Mouse (Mus musculus) stomach, embryonic 16.5 days (tissue): ENCODE results near the gene 1600002K03Rik. TPM values are rescaled to one million over a fixed set of nuclear protein-coding genes. Genes with fewer than 3 reads are reported as not detected.

Experiments used
- ATAC-seq: fragments of 200-750 bp; cut with Nextera tagmentation; 2 replicates; pipeline ENCODE4 v1.8.0; 2017; ENCODE audit warnings: moderate number of reproducible peaks, moderate TSS enrichment; ENCODE audit not compliant: insufficient read depth, low FRiP score
- H3K27ac ChIP-seq: fragments of 300-500 bp; sonication (generic); 2 replicates; pipeline ENCODE4 v1.5.1; 2014; ENCODE audit warnings: low read length
- H3K27me3 ChIP-seq: fragments of 300-500 bp; sonication (generic); 2 replicates; pipeline ENCODE4 v1.6.1; 2014; ENCODE audit warnings: low read length, control low read depth, mixed read lengths; ENCODE audit not compliant: control insufficient read depth, insufficient read depth
- H3K36me3 ChIP-seq: fragments of 300-500 bp; sonication (generic); 2 replicates; pipeline ENCODE4 v1.6.1; 2014; ENCODE audit warnings: low read length; ENCODE audit not compliant: control insufficient read depth, insufficient read depth
- H3K4me1 ChIP-seq: fragments of 300-500 bp; sonication (generic); 2 replicates; pipeline ENCODE4 v1.6.1; 2014; ENCODE audit warnings: low read length, control low read depth, mixed read lengths; ENCODE audit not compliant: control insufficient read depth, insufficient read depth
- H3K4me2 ChIP-seq: fragments of 300-500 bp; sonication (generic); 2 replicates; pipeline ENCODE4 v1.6.1; 2014; ENCODE audit warnings: low read depth, low read length, mixed read lengths
- H3K4me3 ChIP-seq: fragments of 300-500 bp; sonication (generic); replicated peaks from 2 replicates; pipeline ENCODE4 v1.5.1; 2014; ENCODE audit warnings: mild to moderate bottlenecking, low read length
- H3K9ac ChIP-seq: fragments of 300-500 bp; sonication (generic); 2 replicates; pipeline ENCODE4 v1.6.1; 2014; ENCODE audit warnings: low read length
- H3K9me3 ChIP-seq: fragments of 300-500 bp; sonication (generic); replicated peaks from 2 replicates; pipeline ENCODE4 v1.6.1; 2016; ENCODE audit warnings: low read length, control low read depth; ENCODE audit not compliant: control insufficient read depth
- WGBS: fragments of 180-500 bp; shearing (Covaris S2); extraction: QIAGEN DNeasy Blood & Tissue Kit; methylation state at CpG from one replicate; pipeline ENCODE4 v1.1.7; 2014; 5-methylcytosine and 5-hydroxymethylcytosine counted together
- polyA plus RNA-seq: library from polyadenylated mRNA; unstranded; fragments of >200 nt; fragmentation: Nextera tagmentation; extraction: Ambion mirVana; gene quantifications from 2 replicates; pipeline ENCODE4 v1.2.1, GENCODE M21; 2015

1600002K03Rik gene
- polyA plus RNA-seq, 1 experiment from 2014 or later = 16.6 TPM

- no peaks in the 10 kb centered on the region for H3K9me3 ChIP-seq
- H3K4me2 ChIP-seq = peak overlapping the region; percentile 92
- no peak for ATAC-seq
- peaks cover 42% of the 10 kb centered on the region for H3K4me1 ChIP-seq
- peaks cover 14% of the 10 kb centered on the region; the same call in 1 of the 2 replicates for H3K36me3 ChIP-seq
- H3K27me3 ChIP-seq = no peaks in the 10 kb centered on the region
- peak overlapping the region; percentile 75 for H3K4me3 ChIP-seq
- peak overlapping the region; percentile 93 for H3K9ac ChIP-seq
- H3K27ac ChIP-seq = 0 out of 2 replicates have a peak overlapping the region, but pooled peaks have one; percentile 99
- WGBS = 56% methylated on average over 1 of the region's 1 CpGs
These were observed 3.7 kb upstream of the 1600002K03Rik start for GRCm38 (mm10) chr10:80169070-80169469.

- H3K36me3 ChIP-seq = peaks cover 14% of the 10 kb centered on the region; the same call in 1 of the 2 replicates
- no peaks in the 10 kb centered on the region for H3K9me3 ChIP-seq
- WGBS = 85% methylated on average over 7 of the region's 7 CpGs
- H3K4me3 ChIP-seq = no peak overlapping the region
- no peaks in the 10 kb centered on the region for H3K27me3 ChIP-seq
- H3K27ac ChIP-seq = no peak overlapping the region
- no peak for ATAC-seq
- H3K4me1 ChIP-seq = peaks cover 36% of the 10 kb centered on the region
- H3K9ac ChIP-seq = no peak overlapping the region
- no peak overlapping the region for H3K4me2 ChIP-seq
These were observed 3.1 kb upstream of the 1600002K03Rik start for GRCm38 (mm10) chr10:80169651-80170050.

DNA sequence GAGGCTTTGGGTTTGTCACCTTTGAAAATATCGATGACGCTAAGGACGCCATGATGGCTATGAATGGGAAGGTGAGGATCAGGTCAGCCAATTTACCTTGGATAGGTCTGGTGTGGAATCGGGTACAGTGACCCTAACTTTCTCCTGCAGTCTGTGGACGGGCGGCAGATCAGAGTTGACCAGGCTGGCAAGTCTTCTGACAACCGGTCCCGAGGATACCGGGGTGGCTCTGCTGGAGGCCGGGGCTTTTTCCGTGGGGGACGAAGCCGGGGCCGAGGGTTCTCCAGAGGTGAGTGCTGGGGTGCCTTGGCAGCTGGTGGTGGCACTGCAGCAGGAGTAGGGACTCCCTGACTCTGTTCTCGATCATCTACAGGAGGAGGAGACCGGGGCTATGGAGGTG is 2.7 kb upstream of the 1600002K03Rik start:
- Histone ChIP-seq H3K27me3 (no peaks in the 10 kb centered on the region), H3K9ac (no peak overlapping the region), H3K27ac (no peak overlapping the region), H3K36me3 (peaks cover 14% of the 10 kb centered on the region; the same call in 1 of the 2 replicates), H3K4me2 (no peak overlapping the region), H3K9me3 (no peaks in the 10 kb centered on the region), H3K4me1 (peaks cover 35% of the 10 kb centered on the region), H3K4me3 (no peak overlapping the region)
- no peak for ATAC-seq
- 95% methylated on average over 16 of the region's 16 CpGs for WGBS

DNA sequence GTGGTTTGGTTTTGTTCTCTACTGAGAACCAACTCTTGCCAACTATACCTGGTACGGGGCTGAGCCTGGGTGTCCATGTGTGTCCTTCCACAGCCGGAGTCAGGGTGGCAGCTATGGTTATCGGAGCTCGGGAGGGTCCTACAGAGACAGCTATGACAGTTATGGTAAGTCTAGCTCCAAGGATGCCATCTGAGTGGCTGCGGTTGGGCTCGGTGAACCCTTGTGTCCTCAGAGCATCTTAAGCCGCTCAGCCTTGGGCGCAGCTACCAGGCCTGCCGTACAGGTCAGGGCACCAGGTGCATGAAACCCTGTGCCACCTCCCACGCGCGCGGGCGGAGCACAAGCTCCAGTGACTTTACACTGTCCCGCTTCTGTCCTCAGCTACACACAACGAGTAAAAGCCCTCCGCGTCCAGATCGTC is 2.1 kb upstream of the 1600002K03Rik start:
- no peak overlapping the region for H3K4me3 ChIP-seq
- no peak overlapping the region; the same call in 1 of the 2 replicates for H3K9ac ChIP-seq
- ATAC-seq = no peak
- H3K36me3 ChIP-seq = peaks cover 14% of the 10 kb centered on the region; the same call in 1 of the 2 replicates
- H3K4me2 ChIP-seq = no peak overlapping the region
- no peaks in the 10 kb centered on the region for H3K27me3 ChIP-seq
- no peak overlapping the region for H3K27ac ChIP-seq
- 93% methylated on average over 19 of the region's 19 CpGs for WGBS
- H3K4me1 ChIP-seq = peaks cover 30% of the 10 kb centered on the region
- H3K9me3 ChIP-seq = no peaks in the 10 kb centered on the region

GRCm38 (mm10) chr10:80171252-80171651 is 1.5 kb upstream of the 1600002K03Rik start:
- Histone ChIP-seq H3K9ac (peak overlapping the region; percentile 35; the same call in 1 of the 2 replicates), H3K4me2 (no peak overlapping the region), H3K36me3 (peaks cover 14% of the 10 kb centered on the region; the same call in 1 of the 2 replicates), H3K9me3 (no peaks in the 10 kb centered on the region), H3K27ac (peak overlapping the region; percentile 93; the same call in 1 of the 2 replicates), H3K4me3 (no peak overlapping the region), H3K27me3 (no peaks in the 10 kb centered on the region), H3K4me1 (peaks cover 25% of the 10 kb centered on the region)
- 82% methylated on average over 15 of the region's 15 CpGs for WGBS
- ATAC-seq = no peak

GRCm38 (mm10) chr10:80171760-80172526 is 801 bp upstream of the 1600002K03Rik start:
- peak overlapping the region; percentile 78 for H3K9ac ChIP-seq

DNA sequence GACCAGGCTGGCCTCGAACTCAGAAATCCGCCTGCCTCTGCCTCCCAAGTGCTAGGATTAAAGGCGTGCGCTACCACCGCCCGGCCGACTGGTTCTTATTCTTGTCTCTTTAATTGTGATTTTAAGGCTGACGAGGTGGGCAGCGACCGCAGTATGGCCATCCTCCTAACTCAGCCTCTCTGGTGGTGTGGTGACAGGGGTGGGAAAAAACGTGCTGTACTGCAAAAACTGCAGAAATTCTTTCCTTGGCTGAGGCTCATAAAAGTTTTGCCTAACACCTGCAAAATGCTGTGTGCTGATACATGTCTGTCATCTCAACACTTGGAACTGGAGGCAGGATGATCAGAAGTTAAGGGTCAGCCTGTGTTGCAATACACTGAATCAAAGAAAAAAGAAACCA is 614 bp downstream of the 1600002K03Rik start:
- Histone ChIP-seq H3K9ac (peak overlapping the region; percentile 78), H3K27ac (peak overlapping the region; percentile 93)
- 14% methylated on average over 11 of the region's 11 CpGs for WGBS

More at GRCm38 (mm10) chr10:80171760-80172526, 801 bp upstream of the 1600002K03Rik start:
- H3K27me3 ChIP-seq = no peaks in the 10 kb centered on the region
- no peak for ATAC-seq
- no peaks in the 10 kb centered on the region for H3K9me3 ChIP-seq
- H3K36me3 ChIP-seq = peaks cover 14% of the 10 kb centered on the region; the same call in 1 of the 2 replicates
- whole genome bisulfite sequencing = 79% methylated on average over 44 of the region's 45 CpGs
- peak overlapping the region; percentile 93 for H3K27ac ChIP-seq
- H3K4me3 ChIP-seq = peak overlapping the region; percentile 67
- H3K4me1 ChIP-seq = peaks cover 18% of the 10 kb centered on the region
- H3K4me2 ChIP-seq = peak overlapping the region; percentile 49; the same call in 1 of the 2 replicates

GRCm38 (mm10) chr10:80173955-80174640 is 1.4 kb downstream of the 1600002K03Rik start:
- Histone ChIP-seq H3K27me3 (no peaks in the 10 kb centered on the region), H3K4me1 (peaks cover 11% of the 10 kb centered on the region), H3K4me3 (no peak overlapping the region), H3K4me2 (no peak overlapping the region), H3K27ac (no peak overlapping the region), H3K36me3 (peaks cover 14% of the 10 kb centered on the region; the same call in 1 of the 2 replicates), H3K9ac (no peak overlapping the region), H3K9me3 (no peaks in the 10 kb centered on the region)
- no peak for ATAC-seq
- WGBS = 84% methylated on average over 10 of the region's 10 CpGs

More for the DNA sequence above, 614 bp downstream of the 1600002K03Rik start:
- Histone ChIP-seq H3K9me3 (no peaks in the 10 kb centered on the region), H3K4me3 (peak overlapping the region; percentile 67), H3K4me2 (peak overlapping the region; percentile 49), H3K4me1 (peaks cover 17% of the 10 kb centered on the region), H3K36me3 (peaks cover 14% of the 10 kb centered on the region; the same call in 1 of the 2 replicates), H3K27me3 (no peaks in the 10 kb centered on the region)
- no peak for ATAC-seq

GRCm38 (mm10) chr10:80174705-80175104 is 2.0 kb downstream of the 1600002K03Rik start:
- Histone ChIP-seq H3K27ac (no peak overlapping the region), H3K9ac (no peak overlapping the region), H3K4me1 (peaks cover 10% of the 10 kb centered on the region), H3K27me3 (no peaks in the 10 kb centered on the region), H3K36me3 (peaks cover 14% of the 10 kb centered on the region; the same call in 1 of the 2 replicates), H3K4me3 (no peak overlapping the region), H3K4me2 (no peak overlapping the region), H3K9me3 (no peaks in the 10 kb centered on the region)
- ATAC-seq = no peak
- 53% methylated on average over 2 of the region's 2 CpGs for WGBS
